8 mouse cellular contexts compared by ENCODE assay signal in the genomic region with DNA sequence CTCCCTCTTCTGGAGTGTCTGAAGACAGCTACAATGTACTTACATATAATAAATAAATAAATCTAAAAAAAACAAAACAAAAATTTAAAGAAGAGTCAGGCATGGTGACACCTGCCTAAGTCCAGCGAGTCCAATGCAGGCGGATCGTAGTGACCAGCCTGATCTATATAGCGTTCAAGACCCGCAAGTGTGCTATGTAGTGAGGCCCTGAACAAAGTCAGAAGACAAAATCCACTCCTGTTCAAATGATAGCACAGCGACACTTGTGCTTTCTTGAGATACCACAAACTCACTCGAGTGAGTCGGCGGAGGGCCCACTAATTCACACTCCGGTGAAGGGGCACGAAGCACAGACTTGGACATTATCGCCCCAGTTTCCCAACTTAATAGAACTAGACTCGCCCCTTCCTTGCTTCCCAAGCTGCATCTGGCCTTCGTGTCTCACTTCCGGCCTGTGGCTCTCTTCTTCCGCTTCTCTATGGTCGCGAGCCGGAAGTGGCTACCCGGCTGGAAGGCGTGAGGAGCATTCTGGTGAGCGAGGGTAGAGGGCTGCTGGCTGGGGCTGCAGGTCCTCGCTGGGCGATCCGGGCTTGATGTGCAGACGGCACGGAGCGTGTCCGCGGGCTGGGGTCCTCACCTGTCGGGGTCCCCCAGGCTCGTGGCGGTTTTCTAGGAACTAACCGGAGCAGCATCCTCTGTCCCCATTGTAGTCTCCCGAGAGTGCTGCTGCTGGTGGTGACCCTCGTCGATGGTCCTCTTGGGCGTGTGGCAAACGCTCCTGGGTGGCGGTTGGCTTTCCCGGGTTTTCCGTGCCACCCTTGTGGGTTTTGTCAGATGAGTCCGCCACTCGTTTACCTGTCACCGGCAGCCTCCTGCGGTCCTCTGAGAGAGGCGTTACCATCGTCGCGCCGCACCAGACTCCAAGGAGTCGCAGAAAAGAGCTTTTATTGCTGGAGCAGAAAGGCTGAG. TPM values are rescaled to one million over a fixed set of nuclear protein-coding genes. Genes with fewer than 3 reads are reported as not detected.
A peak's percentile ranks its signal among the peaks of the same experiment; 100 is the strongest.
DNase-seq lines count a peak whose midpoint lies in the region; ATAC-seq lines count a peak whose summit lies in the region.

A gene (plus strand): TSS at position 473 of the 969 bp plus-strand sequence.

- H3K9ac ChIP-seq in hindbrain, embryonic 11.5 days (ENCODE audit: low read depth, low read length) = peak within 1 kb of the TSS; percentile 92

- peaks cover 8% of the 10 kb centered on the region; the same call in 1 of the 2 replicates for H3K36me3 ChIP-seq in hindbrain, embryonic 11.5 days (ENCODE audit: control insufficient read depth, insufficient read depth, low read length)

- H3K4me3 ChIP-seq in hindbrain, embryonic 11.5 days (ENCODE audit: low read depth, low read length) = peak within 1 kb of the TSS; percentile 86

- H3K27ac ChIP-seq in hindbrain, embryonic 11.5 days (ENCODE audit: low read depth, low read length) = peak within 1 kb of the TSS; percentile 36

- DNase-seq in MN1 (ENCODE audit: low spot score) = peak; percentile 95
- DNase-seq in cerebellum, adult 9-10 months = peak; percentile 77
- DNase-seq in frontal cortex, adult 2 months (ENCODE audit: extremely low spot score in 1 of 2, low spot score in 1 of 2) = peak; percentile 59 to 87
- DNase-seq in hindbrain, embryonic 11.5 days (ENCODE audit: low spot score) = peak; percentile 87
- DNase-seq in layer of hippocampus, postnatal 10 days (ENCODE audit: low spot score in 2 of 2) = peak; percentile 78 to 82
- peak; percentile 86 for DNase-seq in lung, postnatal 10 days
- DNase-seq in ovary, postnatal 36 days (ENCODE audit: low spot score) = peak; percentile 77
- peak; percentile 79 for DNase-seq in thymus, postnatal 25 days

- H3K27me3 ChIP-seq in hindbrain, embryonic 11.5 days (ENCODE audit: control insufficient read depth, insufficient read depth, low read length) = no peaks in the 10 kb centered on the region

- H3K4me2 ChIP-seq in hindbrain, embryonic 11.5 days (replicated peaks; ENCODE audit: low read depth, low read length) = peak within 1 kb of the TSS; percentile 80

- peak; percentile 94 for ATAC-seq in hindbrain, embryonic 11.5 days (ENCODE audit: low FRiP score)

- H3K9me3 ChIP-seq in hindbrain, embryonic 11.5 days (ENCODE audit: control insufficient read depth, low read length) = no peaks in the 10 kb centered on the region

- no peaks in the 10 kb centered on the region; the same call in 1 of the 2 replicates for H3K4me1 ChIP-seq in hindbrain, embryonic 11.5 days (replicated peaks; ENCODE audit: control insufficient read depth, insufficient read depth, low read length)

- 3% methylated on average over 52 of the region's 52 CpGs for WGBS in hindbrain, embryonic 11.5 days

RNA-seq across cellular contexts. Expression of the gene that starts here (rescaled TPM):
- 42.0 and 45.4 TPM in 2 replicates for polyA plus RNA-seq in frontal cortex, adult 2 months (2012; rRNA removed)
- polyA plus RNA-seq in hindbrain, embryonic 11.5 days (2014; fragmentation: Nextera tagmentation; extraction: Ambion mirVana) = 61.9 and 64.7 TPM in 2 replicates
- 10 to 100 TPM; 39.7 to 41.8 TPM for total RNA-seq in layer of hippocampus, postnatal 10 days (2021)

Comparison
In these comparisons a context has a peak if more than half of its experiments do, and no peak if none do; other contexts are left out.
1. Peak in every context shown above with its lines: DNase-seq, ATAC-seq, H3K4me3 ChIP-seq and H3K27ac ChIP-seq.